8 mouse cellular contexts compared by ENCODE assay signal in genomic region chr5:92309681-92310511, GRCm38 (mm10). TPM values are rescaled to one million over a fixed set of nuclear protein-coding genes. Genes with fewer than 3 reads are reported as not detected.
DNase-seq lines count a peak whose midpoint lies in the region; ATAC-seq and TF ChIP-seq lines count a peak whose summit lies in the region.

Gene Sdad1 (minus strand): TSS chr5:92310479.

- H3K9me3 ChIP-seq in heart, embryonic 10.5 days: no peaks in the 10 kb centered on the region
- no peaks in the 10 kb centered on the region for H3K9me3 ChIP-seq in kidney, embryonic 15.5 days (replicated peaks)

- H3K9ac ChIP-seq in kidney, embryonic 15.5 days: peak within 1 kb of the TSS; percentile 72

- TF ChIP-seq CTCF in bone marrow macrophage, adult 2 months (IDR thresholded peaks at IDR 0.05; ENCODE audit: low read depth, low read length): no peak
- peak; percentile 25; the same call in 1 of the 2 replicates for TF ChIP-seq CTCF in embryonic fibroblast, embryonic 13.5 days (IDR thresholded peaks at IDR 0.05; ENCODE audit: borderline replicate concordance, insufficient read depth, low read length)

- H3K27ac ChIP-seq in bone marrow macrophage, adult 2 months (ENCODE audit: insufficient read depth, low read depth, low read length): no peak within 1 kb of the TSS
- peak within 1 kb of the TSS; percentile 39; the same call in 1 of the 2 replicates for H3K27ac ChIP-seq in embryonic fibroblast, embryonic 13.5 days (ENCODE audit: insufficient read depth, low read length)
- peak within 1 kb of the TSS; percentile 91 for H3K27ac ChIP-seq in heart, embryonic 10.5 days
- peak within 1 kb of the TSS; percentile 82 for H3K27ac ChIP-seq in kidney, embryonic 15.5 days

- TF ChIP-seq POLR2A in bone marrow macrophage, adult 2 months (IDR thresholded peaks at IDR 0.05; ENCODE audit: borderline replicate concordance, low read depth, low read length): no peak
- peak; percentile 75 for TF ChIP-seq POLR2A in embryonic fibroblast, embryonic 13.5 days (IDR thresholded peaks at IDR 0.05; ENCODE audit: low read depth, low read length)

- H3K4me3 ChIP-seq in bone marrow macrophage, adult 2 months (ENCODE audit: insufficient read depth, low read length): peak within 1 kb of the TSS; percentile 81
- peak within 1 kb of the TSS; percentile 93 for H3K4me3 ChIP-seq in embryonic fibroblast, embryonic 13.5 days (ENCODE audit: insufficient read depth, low read length)
- peak within 1 kb of the TSS; percentile 81 for H3K4me3 ChIP-seq in heart, embryonic 10.5 days
- H3K4me3 ChIP-seq in kidney, embryonic 15.5 days (replicated peaks): peak within 1 kb of the TSS; percentile 95

- H3K4me1 ChIP-seq in bone marrow macrophage, adult 2 months (ENCODE audit: control insufficient read depth, insufficient read depth, low read length): peaks cover 4% of the 10 kb centered on the region
- 0 out of 2 replicates have a peak, but pooled peaks cover 2% of the 10 kb centered on the region for H3K4me1 ChIP-seq in embryonic fibroblast, embryonic 13.5 days (ENCODE audit: control insufficient read depth, insufficient read depth, low read length)
- peaks cover 13% of the 10 kb centered on the region for H3K4me1 ChIP-seq in heart, embryonic 10.5 days
- peaks cover 17% of the 10 kb centered on the region for H3K4me1 ChIP-seq in kidney, embryonic 15.5 days

- no peaks in the 10 kb centered on the region for H3K27me3 ChIP-seq in heart, embryonic 10.5 days (ENCODE audit: insufficient read depth, poor library complexity, severe bottlenecking)
- H3K27me3 ChIP-seq in kidney, embryonic 15.5 days: no peaks in the 10 kb centered on the region

- DNase-seq in A20 (ENCODE audit: low read depth, low spot score) (peak; percentile 95), liver (peak; percentile 89)
- peak; percentile 97 for DNase-seq in heart, embryonic 10.5 days (ENCODE audit: low spot score)
- DNase-seq in spleen, postnatal 4 days (ENCODE audit: low spot score in 2 of 2): peak; percentile 88 to 93

- 2% methylated on average over 41 of the region's 41 CpGs for WGBS in heart, embryonic 10.5 days
- WGBS in kidney, embryonic 15.5 days: 3% methylated on average over 41 of the region's 41 CpGs

- peak; percentile 94 for ATAC-seq in kidney, embryonic 15.5 days (replicated peaks; ENCODE audit: low FRiP score)
- peak; percentile 96 for ATAC-seq in monocyte, adult 5-6 weeks (replicated peaks; ENCODE audit: insufficient number of reproducible peaks, low FRiP score, low TSS enrichment, poor library complexity, severe bottlenecking)

- H3K36me3 ChIP-seq in heart, embryonic 10.5 days: peaks cover 20% of the 10 kb centered on the region
- H3K36me3 ChIP-seq in kidney, embryonic 15.5 days: peaks cover 18% of the 10 kb centered on the region

- peak within 1 kb of the TSS; percentile 74 for H3K4me2 ChIP-seq in kidney, embryonic 15.5 days

RNA-seq across cellular contexts. Expression of gene Sdad1, which starts in this region (rescaled TPM):
- polyA plus RNA-seq in bone marrow macrophage, adult 2 months (2012; ENCODE audit: insufficient read depth, insufficient read length, missing spikeins): 10.2 and 11.1 TPM in 2 replicates
- polyA plus RNA-seq in embryonic fibroblast, embryonic 13.5 days (2011; ENCODE audit: insufficient read length, low read depth, missing spikeins): 30.0 and 31.7 TPM in 2 replicates
- polyA plus RNA-seq in heart, embryonic 10.5 days (2016; fragmentation: Nextera tagmentation; extraction: Ambion mirVana): 33.2 and 39.5 TPM in 2 replicates
- polyA plus RNA-seq in kidney, embryonic 15.5 days (2015; fragmentation: Nextera tagmentation; extraction: Ambion mirVana): 45.7 and 47.9 TPM in 2 replicates
- 24.6 to 35.1 TPM (median 31.5 TPM) in 3 replicates for total RNA-seq in monocyte, adult 5-6 weeks (2017)
